Mouse (Mus musculus): ENCODE measurements around the gene Olfr1511. TPM values are rescaled to one million over a fixed set of nuclear protein-coding genes. Genes with fewer than 3 reads are reported as not detected.
"Not testable (repeated sequence)": the region's sequence is repeated elsewhere in the genome, so short reads cannot be mapped to it uniquely, and the experiment has no call there.

Gene Olfr1511
- 0.33 and 0.47 TPM in 2 replicates for polyA plus RNA-seq (2015; fragmentation: Nextera tagmentation; extraction: Ambion mirVana)

DNA sequence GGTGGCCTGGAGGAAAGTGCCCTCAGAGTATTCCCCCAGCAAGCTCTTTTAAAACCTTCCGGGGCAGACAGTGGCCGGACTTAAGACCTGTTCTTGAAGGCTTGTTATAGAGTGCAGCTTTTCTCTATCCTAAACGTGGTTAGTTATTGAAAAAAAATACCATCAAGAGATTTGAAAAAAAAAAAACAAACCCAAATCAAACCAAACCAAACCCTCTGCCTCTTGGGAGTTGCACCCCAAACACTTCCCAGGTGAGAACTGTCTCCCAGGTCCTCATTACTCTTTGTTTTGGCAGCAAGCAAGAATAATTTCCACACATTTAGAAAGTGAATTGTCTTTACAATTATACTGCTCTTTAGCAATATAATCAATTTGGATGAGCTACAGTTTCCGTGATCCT lies at the start of gene Olfr1511:
Gene Olfr1511 (minus strand): TSS at position 101 of the 400 bp plus-strand sequence.
- Histone ChIP-seq H3K9me3 (no peaks in the 10 kb centered on the region), H3K27ac (replicated peaks) (no peak within 1 kb of the TSS), H3K9ac (no peak within 1 kb of the TSS), H3K27me3 (no peaks in the 10 kb centered on the region), H3K4me1 (replicated peaks) (no peaks in the 10 kb centered on the region), H3K4me2 (no peak within 1 kb of the TSS), H3K4me3 (no peak within 1 kb of the TSS), H3K36me3 (no peaks in the 10 kb centered on the region)
- WGBS: 84% methylated on average over 4 of the region's 4 CpGs
- ATAC-seq (ENCODE audit: low read depth): no peak

DNA sequence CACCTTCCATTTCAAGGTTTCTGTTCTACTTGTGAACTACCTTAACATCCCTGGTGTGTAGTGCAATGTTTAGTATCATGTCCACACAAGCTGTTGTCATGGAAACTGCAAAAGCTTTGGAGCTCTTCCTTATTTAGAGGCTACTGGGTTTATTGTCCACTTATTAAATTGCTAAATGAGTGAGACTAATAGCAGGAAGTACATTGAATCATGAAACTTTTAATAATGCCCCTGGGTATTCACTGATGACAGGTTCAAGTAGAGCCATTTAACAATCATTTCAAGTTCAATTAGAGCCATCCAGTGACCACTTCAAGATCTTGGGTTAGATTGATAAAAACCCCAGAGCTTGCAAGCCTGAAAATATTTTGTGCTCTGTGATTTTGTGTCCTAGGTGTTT lies 45.5 kb upstream of the Olfr1511 start, which contains the start of gene Olfr1509:
Gene Olfr1509 (plus strand): TSS at position 301 of the 400 bp plus-strand sequence.
- Histone ChIP-seq H3K27me3 (no peaks in the 10 kb centered on the region), H3K27ac (replicated peaks) (no peak within 1 kb of the TSS), H3K9me3 (no peaks in the 10 kb centered on the region), H3K4me2 (no peak within 1 kb of the TSS), H3K36me3 (no peaks in the 10 kb centered on the region), H3K9ac (no peak within 1 kb of the TSS), H3K4me1 (replicated peaks) (no peaks in the 10 kb centered on the region), H3K4me3 (no peak within 1 kb of the TSS)
- ATAC-seq (ENCODE audit: low read depth): no peak

DNA sequence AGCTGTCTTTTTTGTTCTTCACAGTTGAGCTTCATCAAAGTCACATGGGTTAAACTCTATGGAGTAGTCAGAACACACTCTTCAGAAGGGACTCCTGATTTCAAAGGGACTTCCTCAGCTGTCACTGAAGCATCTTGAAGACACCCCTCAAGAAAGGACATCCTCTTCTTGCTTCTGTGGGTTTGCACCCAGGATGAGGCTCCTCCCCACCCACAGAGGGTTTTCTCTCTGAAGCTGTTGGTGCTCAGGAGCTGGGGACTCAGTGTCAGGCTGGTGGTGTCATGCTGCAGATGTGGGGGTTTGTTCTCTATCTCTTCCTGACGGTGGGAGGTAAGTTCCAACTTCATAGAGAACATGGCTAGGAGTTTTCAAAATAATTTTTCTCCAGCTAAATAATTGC lies 30.5 kb upstream of the Olfr1511 start:
- Histone ChIP-seq H3K27me3 (no peaks in the 10 kb centered on the region), H3K27ac (replicated peaks) (no peak overlapping the region), H3K4me1 (replicated peaks) (no peaks in the 10 kb centered on the region), H3K4me3 (no peak overlapping the region), H3K9ac (no peak overlapping the region), H3K9me3 (no peaks in the 10 kb centered on the region), H3K36me3 (no peaks in the 10 kb centered on the region), H3K4me2 (no peak overlapping the region)
- WGBS: 96% methylated on average over 1 of the region's 1 CpGs
- no peak for ATAC-seq (ENCODE audit: low read depth)

DNA sequence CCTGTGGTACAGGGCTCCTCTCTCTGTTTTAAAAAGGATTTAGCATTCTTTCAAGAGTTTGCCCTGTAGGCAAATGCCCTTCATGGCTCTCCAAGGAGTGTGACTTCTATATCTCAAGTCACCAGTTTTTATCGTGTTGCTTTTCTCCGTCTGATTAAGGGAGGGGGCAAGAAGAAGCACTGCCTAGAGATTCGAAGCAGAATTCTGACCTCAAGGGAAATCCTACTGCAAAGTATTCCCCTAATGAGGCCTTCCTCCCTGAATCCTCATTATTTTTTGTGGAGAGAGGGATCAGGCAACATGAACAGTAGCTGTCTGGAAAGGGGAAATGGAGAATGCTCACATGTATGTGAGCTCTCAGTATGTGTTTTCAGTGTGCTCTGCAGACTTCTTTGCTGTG lies 17.1 kb upstream of the Olfr1511 start, which contains the start of gene Olfr1510:
Gene Olfr1510 (minus strand): TSS at position 101 of the 400 bp plus-strand sequence.
- H3K4me1 ChIP-seq (replicated peaks): no peaks in the 10 kb centered on the region
- H3K9me3 ChIP-seq: no peaks in the 10 kb centered on the region
- 87% methylated on average over 3 of the region's 3 CpGs for WGBS
- no peak within 1 kb of the TSS for H3K27ac ChIP-seq (replicated peaks)
- no peak within 1 kb of the TSS for H3K4me3 ChIP-seq
- H3K4me2 ChIP-seq: no peak within 1 kb of the TSS
- no peak within 1 kb of the TSS for H3K9ac ChIP-seq
- no peaks in the 10 kb centered on the region for H3K27me3 ChIP-seq
- no peak for ATAC-seq (ENCODE audit: low read depth)
- no peaks in the 10 kb centered on the region for H3K36me3 ChIP-seq

DNA sequence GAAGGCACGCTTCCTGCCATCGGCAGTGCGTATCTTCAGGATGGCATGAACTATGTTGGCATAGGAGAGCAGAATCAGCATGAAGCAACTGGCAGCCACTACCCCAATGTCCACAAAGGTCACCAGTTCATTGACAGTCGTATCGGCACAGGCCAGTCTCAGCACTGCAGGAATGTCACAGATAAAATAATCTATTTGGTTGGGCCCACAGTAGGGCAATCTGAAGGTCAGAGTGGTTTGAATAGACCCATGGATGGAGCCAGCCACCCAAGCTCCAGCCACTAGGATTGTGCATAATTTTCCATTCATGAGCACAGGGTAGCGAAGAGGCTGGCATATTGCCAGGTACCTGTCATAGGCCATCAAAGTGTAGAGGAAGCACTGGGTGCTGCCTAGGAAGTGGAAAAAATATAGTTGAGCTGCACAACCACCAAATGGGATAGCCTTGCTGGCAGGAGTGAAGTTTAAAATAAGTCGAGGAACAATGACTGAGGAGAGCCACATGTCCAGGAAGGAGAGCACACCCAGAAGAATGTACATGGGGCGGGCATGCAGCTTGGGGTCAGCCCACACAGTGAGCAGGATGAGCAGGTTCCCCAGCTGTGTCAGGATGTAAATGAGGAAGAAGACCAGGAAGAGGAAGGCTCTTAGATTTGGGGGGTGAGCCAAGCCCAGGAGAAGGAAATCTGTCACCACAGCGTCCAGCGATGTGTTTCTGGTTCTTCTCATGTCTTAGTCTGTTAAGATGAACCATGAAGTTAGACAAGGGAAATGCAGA lies 13.2 kb upstream of the Olfr1511 start:
- H3K4me1 ChIP-seq (replicated peaks); H3K27ac ChIP-seq (replicated peaks); H3K4me2 ChIP-seq; H3K27me3 ChIP-seq; ATAC-seq (ENCODE audit: low read depth); H3K9me3 ChIP-seq; H3K4me3 ChIP-seq; H3K36me3 ChIP-seq; H3K9ac ChIP-seq: not testable (repeated sequence)
- 89% methylated on average over 9 of the region's 10 CpGs for WGBS

DNA sequence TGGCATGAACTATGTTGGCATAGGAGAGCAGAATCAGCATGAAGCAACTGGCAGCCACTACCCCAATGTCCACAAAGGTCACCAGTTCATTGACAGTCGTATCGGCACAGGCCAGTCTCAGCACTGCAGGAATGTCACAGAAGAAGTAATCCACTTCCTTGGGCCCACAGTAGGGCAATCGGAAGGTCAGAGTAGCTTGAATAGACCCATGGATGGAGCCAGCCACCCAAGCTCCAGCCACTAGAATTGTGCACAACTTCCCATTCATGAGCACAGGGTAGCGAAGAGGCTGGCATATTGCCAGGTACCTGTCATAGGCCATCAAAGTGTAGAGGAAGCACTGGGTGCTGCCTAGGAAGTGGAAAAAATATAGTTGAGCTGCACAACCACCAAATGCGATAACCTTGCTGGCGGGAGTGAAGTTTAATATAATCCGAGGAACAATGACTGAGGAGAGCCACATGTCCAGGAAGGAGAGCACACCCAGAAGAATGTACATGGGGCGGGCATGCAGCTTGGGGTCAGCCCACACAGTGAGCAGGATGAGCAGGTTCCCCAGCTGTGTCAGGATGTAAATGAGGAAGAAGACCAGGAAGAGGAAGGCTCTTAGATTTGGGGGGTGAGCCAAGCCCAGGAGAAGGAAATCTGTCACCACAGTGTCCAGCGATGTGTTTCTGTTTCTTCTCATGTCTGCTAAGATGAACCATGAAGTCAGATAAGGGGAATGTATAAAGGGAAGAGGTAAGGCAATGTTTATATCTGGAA lies 6.9 kb downstream of the Olfr1511 start:
- not testable (repeated sequence) for H3K27ac ChIP-seq (replicated peaks); H3K4me2 ChIP-seq; H3K9ac ChIP-seq; H3K27me3 ChIP-seq; H3K4me3 ChIP-seq; ATAC-seq (ENCODE audit: low read depth); H3K4me1 ChIP-seq (replicated peaks); H3K36me3 ChIP-seq; H3K9me3 ChIP-seq
- WGBS: 94% methylated on average over 9 of the region's 9 CpGs

DNA sequence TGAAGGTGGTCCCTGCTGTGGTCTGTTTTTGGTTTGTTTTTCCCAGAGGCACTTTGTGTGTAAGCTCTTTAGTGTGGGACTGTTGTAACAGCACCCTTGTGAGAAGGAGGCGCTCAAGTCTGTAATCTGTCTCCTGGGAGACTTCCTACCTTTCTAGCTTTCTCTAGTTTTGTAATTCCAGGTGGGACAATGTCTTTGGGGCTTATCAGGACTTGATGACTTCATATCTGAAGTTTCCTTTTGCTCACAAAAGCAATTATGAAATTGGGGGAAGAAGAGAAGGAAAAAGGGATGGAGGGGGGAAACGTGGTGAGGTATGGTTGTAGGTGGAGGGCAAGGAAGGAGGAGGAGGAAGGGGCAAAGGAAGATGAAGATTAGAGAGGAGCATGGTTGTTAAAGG lies 18.1 kb downstream of the Olfr1511 start, which contains the start of gene Olfr1512:
Gene Olfr1512 (minus strand): TSS at position 101 of the 400 bp plus-strand sequence.
- no peak within 1 kb of the TSS for H3K9ac ChIP-seq
- no peaks in the 10 kb centered on the region for H3K27me3 ChIP-seq
- no peaks in the 10 kb centered on the region for H3K9me3 ChIP-seq
- no peak within 1 kb of the TSS for H3K27ac ChIP-seq (replicated peaks)
- H3K4me1 ChIP-seq (replicated peaks): no peaks in the 10 kb centered on the region
- H3K36me3 ChIP-seq: no peaks in the 10 kb centered on the region
- no peak within 1 kb of the TSS for H3K4me3 ChIP-seq
- H3K4me2 ChIP-seq: no peak within 1 kb of the TSS
- 72% methylated on average over 2 of the region's 2 CpGs for WGBS
- no peak for ATAC-seq (ENCODE audit: low read depth)

DNA sequence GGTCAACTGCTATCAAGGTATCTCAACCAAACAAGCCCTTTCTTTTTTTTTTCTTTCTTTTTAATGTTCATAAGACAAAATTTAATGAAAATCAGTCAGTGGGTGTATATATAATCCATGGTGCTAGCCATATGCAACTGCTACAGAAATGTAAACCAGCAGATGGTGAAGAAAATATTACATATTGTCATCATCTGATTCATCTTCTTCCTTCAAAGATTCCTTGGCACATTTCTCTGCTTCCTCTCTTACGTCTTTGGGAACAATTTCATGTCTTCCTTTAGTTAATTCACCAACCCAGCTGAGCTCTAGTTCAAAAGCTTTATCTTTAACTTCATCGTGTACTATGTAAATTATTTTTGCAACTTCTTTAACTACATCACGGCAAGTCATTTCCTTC lies 28.4 kb downstream of the Olfr1511 start:
- Histone ChIP-seq H3K4me1 (replicated peaks) (no peaks in the 10 kb centered on the region), H3K27me3 (no peaks in the 10 kb centered on the region), H3K27ac (replicated peaks) (no peak overlapping the region), H3K36me3 (no peaks in the 10 kb centered on the region), H3K9ac (no peak overlapping the region), H3K4me3 (no peak overlapping the region), H3K4me2 (no peak overlapping the region), H3K9me3 (no peaks in the 10 kb centered on the region)
- 90% methylated on average over 3 of the region's 3 CpGs for WGBS
- ATAC-seq (ENCODE audit: low read depth): no peak

DNA sequence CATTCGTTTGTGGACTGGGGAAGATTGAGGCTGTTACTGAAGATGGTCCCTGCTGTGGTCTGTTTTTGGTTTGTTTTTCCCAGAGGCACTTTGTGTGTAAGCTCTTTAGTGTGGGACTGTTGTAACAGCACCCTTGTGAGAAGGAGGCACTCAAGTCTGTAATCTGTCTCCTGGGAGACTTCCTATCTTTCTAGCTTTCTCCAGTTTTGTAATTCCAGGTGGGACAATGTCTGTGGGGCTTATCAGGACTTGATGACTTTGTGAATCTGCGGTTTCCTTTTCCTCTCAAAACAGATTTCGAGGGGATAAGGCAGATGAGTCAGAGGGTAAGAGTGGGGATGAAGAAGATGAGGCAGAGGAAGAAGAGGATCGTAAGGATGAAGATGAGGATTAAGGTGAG lies 40.9 kb downstream of the Olfr1511 start, which contains the start of gene Olfr1513:
Gene Olfr1513 (minus strand): TSS at position 101 of the 400 bp plus-strand sequence.
- H3K4me2 ChIP-seq: no peak within 1 kb of the TSS
- no peak within 1 kb of the TSS for H3K4me3 ChIP-seq
- H3K36me3 ChIP-seq: no peaks in the 10 kb centered on the region
- H3K9ac ChIP-seq: no peak within 1 kb of the TSS
- H3K27me3 ChIP-seq: no peaks in the 10 kb centered on the region
- no peak within 1 kb of the TSS for H3K27ac ChIP-seq (replicated peaks)
- WGBS: 79% methylated on average over 4 of the region's 4 CpGs
- no peak for ATAC-seq (ENCODE audit: low read depth)
- H3K4me1 ChIP-seq (replicated peaks): no peaks in the 10 kb centered on the region
- no peaks in the 10 kb centered on the region for H3K9me3 ChIP-seq

Other genes starting within 250 kb of the Olfr1511 start
- gene Supt16, start 200.0 kb downstream of the Olfr1511 start, polyA plus RNA-seq (2015; fragmentation: Nextera tagmentation; extraction: Ambion mirVana): 43.6 and 53.9 TPM in 2 replicates
- gene Chd8, start 139.6 kb downstream of the Olfr1511 start, polyA plus RNA-seq (2015; fragmentation: Nextera tagmentation; extraction: Ambion mirVana): 35.8 and 47.6 TPM in 2 replicates
- gene Tox4, start 118.2 kb downstream of the Olfr1511 start, polyA plus RNA-seq (2015; fragmentation: Nextera tagmentation; extraction: Ambion mirVana): 52.7 and 58.5 TPM in 2 replicates
- gene Rab2b, start 117.8 kb downstream of the Olfr1511 start, polyA plus RNA-seq (2015; fragmentation: Nextera tagmentation; extraction: Ambion mirVana): 57.2 and 64.7 TPM in 2 replicates
- gene Mettl3, start 92.3 kb downstream of the Olfr1511 start, polyA plus RNA-seq (2015; fragmentation: Nextera tagmentation; extraction: Ambion mirVana): 53.2 and 60.8 TPM in 2 replicates
- gene Sall2, start 68.6 kb downstream of the Olfr1511 start, polyA plus RNA-seq (2015; fragmentation: Nextera tagmentation; extraction: Ambion mirVana): 44.5 and 47.5 TPM in 2 replicates
- gene Olfr1513, start 41.0 kb downstream of the Olfr1511 start, polyA plus RNA-seq (2015; fragmentation: Nextera tagmentation; extraction: Ambion mirVana): not detected in 2 replicates
- 0.13 TPM in 1 of 2 replicates, not detected in the other for gene Olfr1512, start 18.2 kb downstream of the Olfr1511 start, polyA plus RNA-seq (2015; fragmentation: Nextera tagmentation; extraction: Ambion mirVana)
- gene Olfr1510, start 17.0 kb upstream of the Olfr1511 start, polyA plus RNA-seq (2015; fragmentation: Nextera tagmentation; extraction: Ambion mirVana): not detected in 2 replicates
- gene Olfr1509, start 45.6 kb upstream of the Olfr1511 start, polyA plus RNA-seq (2015; fragmentation: Nextera tagmentation; extraction: Ambion mirVana): not detected in 2 replicates
- gene Olfr1508, start 70.1 kb upstream of the Olfr1511 start, polyA plus RNA-seq (2015; fragmentation: Nextera tagmentation; extraction: Ambion mirVana): not detected in 2 replicates
- not detected in 2 replicates for gene Olfr1507, start 98.4 kb upstream of the Olfr1511 start, polyA plus RNA-seq (2015; fragmentation: Nextera tagmentation; extraction: Ambion mirVana)